In the genomic region with DNA sequence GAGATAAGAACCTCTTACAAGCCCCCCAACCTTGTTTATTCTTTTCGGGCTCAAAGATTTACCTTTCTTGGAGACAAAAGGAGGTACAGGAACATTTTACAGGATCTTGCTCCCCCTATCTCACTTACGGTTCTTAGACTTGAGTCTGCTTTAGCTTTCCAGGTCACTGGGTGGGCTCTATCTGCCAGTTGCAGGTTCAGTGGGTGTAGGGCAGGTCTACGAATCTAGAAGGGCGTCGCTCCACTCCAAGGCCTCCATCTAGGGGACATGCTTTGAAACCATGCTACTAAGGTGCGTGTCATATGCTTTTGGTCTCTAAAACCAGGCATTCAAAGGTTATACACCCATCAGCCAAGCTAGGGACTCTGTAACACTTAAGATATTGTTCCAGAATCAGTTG, we compare ENCODE assay signal across 18 mouse cellular contexts. TPM values are rescaled to one million over a fixed set of nuclear protein-coding genes. Genes with fewer than 3 reads are reported as not detected.
A peak's percentile ranks its signal among the peaks of the same experiment; 100 is the strongest.
DNase-seq lines count a peak whose midpoint lies in the region; ATAC-seq lines count a peak whose summit lies in the region.
"Had no signal": no experiment of that assay in that cellular context is flagged by ENCODE, and none has a peak within 500 bp of the region (broad histone marks: within the 10 kb centered on the region; RNA-seq: fewer than 3 reads in every experiment).

No protein-coding gene starts in this region.

- WGBS in forebrain, embryonic 12.5 days: 75% methylated on average over 6 of the region's 6 CpGs
- whole genome bisulfite sequencing in forebrain, embryonic 11.5 days: 74% methylated on average over 6 of the region's 6 CpGs
- 79% methylated on average over 6 of the region's 6 CpGs for WGBS in neural tube, embryonic 11.5 days
- WGBS in neural tube, embryonic 15.5 days: 67% methylated on average over 6 of the region's 6 CpGs
- 23% methylated on average over 6 of the region's 6 CpGs for WGBS in liver, embryonic 13.5 days (ENCODE audit: insufficient replicate concordance)

- DNase-seq in forebrain, embryonic 11.5 days (ENCODE audit: low spot score): no peak
- no peak for DNase-seq in neural tube, embryonic 11.5 days (ENCODE audit: low spot score)
- peak; percentile 53 for DNase-seq in liver, embryonic 13.5 days
- DNase-seq in layer of hippocampus, adult 11-12 months (ENCODE audit: low spot score): no peak
- no peak for DNase-seq in thymus, postnatal 0 days (ENCODE audit: low spot score)
- no peak for DNase-seq in heart, postnatal 25 days (ENCODE audit: low spot score)
- DNase-seq: adrenal gland, adult 2 months; cerebellum, adult 9-10 months; embryo, embryonic 11 days; gastrocnemius, adult 2 months; heart, postnatal 36 days; kidney, adult 2 months; lung, postnatal 14 days; right cerebral cortex, postnatal 14 days; thymus, adult 2 months had no signal

- H3K9me3 ChIP-seq in forebrain, embryonic 12.5 days: no peaks in the 10 kb centered on the region
- no peaks in the 10 kb centered on the region for H3K9me3 ChIP-seq in forebrain, embryonic 11.5 days (ENCODE audit: control insufficient read depth, low read length)
- no peaks in the 10 kb centered on the region for H3K9me3 ChIP-seq in neural tube, embryonic 11.5 days (ENCODE audit: control insufficient read depth, low read length)
- H3K9me3 ChIP-seq in neural tube, embryonic 15.5 days (replicated peaks): no peaks in the 10 kb centered on the region
- H3K9me3 ChIP-seq in liver, embryonic 13.5 days (replicated peaks): no peaks in the 10 kb centered on the region

- H3K9ac ChIP-seq in forebrain, embryonic 12.5 days: no peak overlapping the region
- no peak overlapping the region for H3K9ac ChIP-seq in forebrain, embryonic 11.5 days (ENCODE audit: low read length)
- no peak overlapping the region for H3K9ac ChIP-seq in neural tube, embryonic 11.5 days (ENCODE audit: low read length)
- H3K9ac ChIP-seq in neural tube, embryonic 15.5 days (replicated peaks): no peak overlapping the region
- H3K9ac ChIP-seq in liver, embryonic 13.5 days: 0 out of 2 replicates have a peak overlapping the region, but pooled peaks have one; percentile 23

- no peak overlapping the region for H3K4me3 ChIP-seq in forebrain, embryonic 12.5 days (replicated peaks)
- no peak overlapping the region for H3K4me3 ChIP-seq in forebrain, embryonic 11.5 days (ENCODE audit: low read depth, low read length)
- no peak overlapping the region for H3K4me3 ChIP-seq in neural tube, embryonic 11.5 days (ENCODE audit: low read depth, low read length)
- H3K4me3 ChIP-seq in neural tube, embryonic 15.5 days (replicated peaks): no peak overlapping the region
- H3K4me3 ChIP-seq in liver, embryonic 13.5 days (replicated peaks): no peak overlapping the region
- H3K4me3 ChIP-seq: gastrocnemius, adult 2 months; left cerebral cortex, adult 2 months had no signal

- intact Hi-C loops in heart, postnatal 25 days (cut with DNase I): no loop called here

- peak overlapping the region; percentile 50; the same call in 1 of the 2 replicates for H3K27ac ChIP-seq in forebrain, embryonic 12.5 days
- H3K27ac ChIP-seq in forebrain, embryonic 11.5 days (ENCODE audit: low read depth, low read length): no peak overlapping the region
- peak overlapping the region; percentile 15; the same call in 1 of the 2 replicates for H3K27ac ChIP-seq in neural tube, embryonic 11.5 days (ENCODE audit: low read depth, low read length)
- no peak overlapping the region for H3K27ac ChIP-seq in neural tube, embryonic 15.5 days (replicated peaks)
- peak overlapping the region; percentile 80 for H3K27ac ChIP-seq in liver, embryonic 13.5 days
- H3K27ac ChIP-seq: gastrocnemius, adult 2 months; left cerebral cortex, adult 2 months had no signal

- H3K27me3 ChIP-seq in forebrain, embryonic 12.5 days: no peaks in the 10 kb centered on the region
- no peaks in the 10 kb centered on the region for H3K27me3 ChIP-seq in forebrain, embryonic 11.5 days (ENCODE audit: control insufficient read depth, insufficient read depth, low read length)
- no peaks in the 10 kb centered on the region for H3K27me3 ChIP-seq in neural tube, embryonic 11.5 days (ENCODE audit: control insufficient read depth, insufficient read depth, low read length)
- H3K27me3 ChIP-seq in neural tube, embryonic 15.5 days (replicated peaks): no peaks in the 10 kb centered on the region
- peaks cover 4% of the 10 kb centered on the region for H3K27me3 ChIP-seq in liver, embryonic 13.5 days

- H3K36me3 ChIP-seq in forebrain, embryonic 12.5 days (replicated peaks): peaks cover 20% of the 10 kb centered on the region; the same call in 1 of the 2 replicates
- H3K36me3 ChIP-seq in forebrain, embryonic 11.5 days (ENCODE audit: control insufficient read depth, insufficient read depth, low read length): no peaks in the 10 kb centered on the region; the same call in 1 of the 2 replicates
- H3K36me3 ChIP-seq in neural tube, embryonic 11.5 days (ENCODE audit: control insufficient read depth, insufficient read depth, low read length): no peaks in the 10 kb centered on the region
- H3K36me3 ChIP-seq in neural tube, embryonic 15.5 days: no peaks in the 10 kb centered on the region
- peaks cover 25% of the 10 kb centered on the region for H3K36me3 ChIP-seq in liver, embryonic 13.5 days

- peaks cover 39% of the 10 kb centered on the region for H3K4me1 ChIP-seq in forebrain, embryonic 12.5 days
- H3K4me1 ChIP-seq in forebrain, embryonic 11.5 days (replicated peaks; ENCODE audit: control insufficient read depth, insufficient read depth, low read length): peaks cover 8% of the 10 kb centered on the region
- peaks cover 9% of the 10 kb centered on the region for H3K4me1 ChIP-seq in neural tube, embryonic 11.5 days (ENCODE audit: control insufficient read depth, insufficient read depth, low read length)
- H3K4me1 ChIP-seq in neural tube, embryonic 15.5 days: no peaks in the 10 kb centered on the region
- H3K4me1 ChIP-seq in liver, embryonic 13.5 days (replicated peaks): peaks cover 65% of the 10 kb centered on the region

- no peak overlapping the region for H3K4me2 ChIP-seq in forebrain, embryonic 12.5 days
- no peak overlapping the region for H3K4me2 ChIP-seq in forebrain, embryonic 11.5 days (ENCODE audit: low read depth, low read length, severe bottlenecking)
- H3K4me2 ChIP-seq in neural tube, embryonic 11.5 days (ENCODE audit: low read depth): no peak overlapping the region
- H3K4me2 ChIP-seq in neural tube, embryonic 15.5 days: no peak overlapping the region
- H3K4me2 ChIP-seq in liver, embryonic 13.5 days: peak overlapping the region; percentile 56

- ATAC-seq in forebrain, embryonic 12.5 days (ENCODE audit: low FRiP score): no peak
- ATAC-seq in forebrain, embryonic 11.5 days (replicated peaks; ENCODE audit: low FRiP score): no peak
- no peak for ATAC-seq in neural tube, embryonic 11.5 days (ENCODE audit: insufficient read depth, low FRiP score, low TSS enrichment)
- ATAC-seq in neural tube, embryonic 15.5 days (ENCODE audit: low FRiP score): no peak
- ATAC-seq in liver, embryonic 13.5 days (ENCODE audit: low read depth): peak; percentile 56

RNA-seq across cellular contexts. Expression of gene Vat1, which starts 18.2 kb away (rescaled TPM):
- 62.9 and 65.4 TPM in 2 replicates for polyA plus RNA-seq in forebrain, embryonic 12.5 days (2016; fragmentation: Nextera tagmentation; extraction: Ambion mirVana)
- 47.0 and 51.4 TPM in 2 replicates for polyA plus RNA-seq in forebrain, embryonic 11.5 days (2014; fragmentation: Nextera tagmentation; extraction: Ambion mirVana)
- 52.3 and 55.8 TPM in 2 replicates for polyA plus RNA-seq in neural tube, embryonic 11.5 days (2014; fragmentation: Nextera tagmentation; extraction: Ambion mirVana)
- 95.4 and 105 TPM in 2 replicates for polyA plus RNA-seq in neural tube, embryonic 15.5 days (2015; fragmentation: Nextera tagmentation; extraction: Ambion mirVana)
- 8.8 and 8.9 TPM in 2 replicates for polyA plus RNA-seq in liver, embryonic 13.5 days (2015; fragmentation: Nextera tagmentation; extraction: Ambion mirVana)
- polyA plus RNA-seq in thymus, postnatal 0 days (2015; fragmentation: Nextera tagmentation; extraction: Ambion mirVana): 24.7 and 25.3 TPM in 2 replicates
- total RNA-seq in heart, postnatal 25 days (2021): 10 to 100 TPM; 21.6 to 25.5 TPM

RNA-seq across cellular contexts. Expression of gene Rnd2, which starts 19.4 kb away (rescaled TPM):
- 101 and 105 TPM in 2 replicates for polyA plus RNA-seq in forebrain, embryonic 12.5 days (2016; fragmentation: Nextera tagmentation; extraction: Ambion mirVana)
- 43.5 and 49.0 TPM in 2 replicates for polyA plus RNA-seq in forebrain, embryonic 11.5 days (2014; fragmentation: Nextera tagmentation; extraction: Ambion mirVana)
- 43.9 and 49.0 TPM in 2 replicates for polyA plus RNA-seq in neural tube, embryonic 11.5 days (2014; fragmentation: Nextera tagmentation; extraction: Ambion mirVana)
- 63.6 and 71.7 TPM in 2 replicates for polyA plus RNA-seq in neural tube, embryonic 15.5 days (2015; fragmentation: Nextera tagmentation; extraction: Ambion mirVana)
- 3.1 and 3.4 TPM in 2 replicates for polyA plus RNA-seq in liver, embryonic 13.5 days (2015; fragmentation: Nextera tagmentation; extraction: Ambion mirVana)
- polyA plus RNA-seq in thymus, postnatal 0 days (2015; fragmentation: Nextera tagmentation; extraction: Ambion mirVana): 3.7 and 4.6 TPM in 2 replicates
- total RNA-seq in heart, postnatal 25 days (2021): 1 to 10 TPM; 5.7 to 6.2 TPM

RNA-seq across cellular contexts. Expression of gene Ifi35, which starts 36.0 kb away (rescaled TPM):
- 2.2 TPM in 2 replicates for polyA plus RNA-seq in forebrain, embryonic 12.5 days (2016; fragmentation: Nextera tagmentation; extraction: Ambion mirVana)
- 3.8 and 3.9 TPM in 2 replicates for polyA plus RNA-seq in forebrain, embryonic 11.5 days (2014; fragmentation: Nextera tagmentation; extraction: Ambion mirVana)
- polyA plus RNA-seq in neural tube, embryonic 11.5 days (2014; fragmentation: Nextera tagmentation; extraction: Ambion mirVana): 2.4 and 3.1 TPM in 2 replicates
- polyA plus RNA-seq in neural tube, embryonic 15.5 days (2015; fragmentation: Nextera tagmentation; extraction: Ambion mirVana): 3.9 and 17.0 TPM in 2 replicates
- 31.4 and 33.0 TPM in 2 replicates for polyA plus RNA-seq in liver, embryonic 13.5 days (2015; fragmentation: Nextera tagmentation; extraction: Ambion mirVana)
- polyA plus RNA-seq in thymus, postnatal 0 days (2015; fragmentation: Nextera tagmentation; extraction: Ambion mirVana): 86.4 and 87.4 TPM in 2 replicates
- total RNA-seq in heart, postnatal 25 days (2021): 10 to 100 TPM; 12.0 to 13.7 TPM

RNA-seq across cellular contexts. Expression of gene Rpl27, which starts 42.1 kb away (rescaled TPM):
- 354 and 378 TPM in 2 replicates for polyA plus RNA-seq in forebrain, embryonic 12.5 days (2016; fragmentation: Nextera tagmentation; extraction: Ambion mirVana)
- polyA plus RNA-seq in forebrain, embryonic 11.5 days (2014; fragmentation: Nextera tagmentation; extraction: Ambion mirVana): 370 and 424 TPM in 2 replicates
- 389 and 414 TPM in 2 replicates for polyA plus RNA-seq in neural tube, embryonic 11.5 days (2014; fragmentation: Nextera tagmentation; extraction: Ambion mirVana)
- 245 and 254 TPM in 2 replicates for polyA plus RNA-seq in neural tube, embryonic 15.5 days (2015; fragmentation: Nextera tagmentation; extraction: Ambion mirVana)
- 344 and 360 TPM in 2 replicates for polyA plus RNA-seq in liver, embryonic 13.5 days (2015; fragmentation: Nextera tagmentation; extraction: Ambion mirVana)
- polyA plus RNA-seq in thymus, postnatal 0 days (2015; fragmentation: Nextera tagmentation; extraction: Ambion mirVana): 550 and 596 TPM in 2 replicates
- total RNA-seq in heart, postnatal 25 days (2021): 10 to 100 TPM; 46.7 to 56.2 TPM

RNA-seq across cellular contexts. Expression of gene Ptges3l, which starts 59.1 kb away (rescaled TPM):
- polyA plus RNA-seq in forebrain, embryonic 12.5 days (2016; fragmentation: Nextera tagmentation; extraction: Ambion mirVana): 2.1 and 2.5 TPM in 2 replicates
- polyA plus RNA-seq in forebrain, embryonic 11.5 days (2014; fragmentation: Nextera tagmentation; extraction: Ambion mirVana): 1.6 and 2.7 TPM in 2 replicates
- 6.9 and 7.1 TPM in 2 replicates for polyA plus RNA-seq in neural tube, embryonic 11.5 days (2014; fragmentation: Nextera tagmentation; extraction: Ambion mirVana)
- 4.3 and 4.5 TPM in 2 replicates for polyA plus RNA-seq in neural tube, embryonic 15.5 days (2015; fragmentation: Nextera tagmentation; extraction: Ambion mirVana)
- 0.66 and 1.2 TPM in 2 replicates for polyA plus RNA-seq in liver, embryonic 13.5 days (2015; fragmentation: Nextera tagmentation; extraction: Ambion mirVana)
- polyA plus RNA-seq in thymus, postnatal 0 days (2015; fragmentation: Nextera tagmentation; extraction: Ambion mirVana): 1.8 TPM in 2 replicates
- total RNA-seq in heart, postnatal 25 days (2021): 10 to 100 TPM; 69.0 to 80.2 TPM

Comparison
In these comparisons a context has a peak if more than half of its experiments do, and no peak if none do; other contexts are left out.
1. H3K27ac ChIP-seq: peak in forebrain, embryonic 12.5 days (single experiment), neural tube, embryonic 11.5 days (single experiment) and liver, embryonic 13.5 days (single experiment); none in forebrain, embryonic 11.5 days (single experiment) and neural tube, embryonic 15.5 days (single experiment).